Mouse (Mus musculus): Measurements from ENCODE around the gene Olfr834.

Gene Olfr834

GRCm38 (mm10) chr9:18987690-18988089 is at the start of gene Olfr834:
Olfr834 (plus strand) TSS chr9:18987990.
- no peak for DNase-seq (ENCODE audit: low read depth in 1 of 2, low spot score in 2 of 2)

DNA sequence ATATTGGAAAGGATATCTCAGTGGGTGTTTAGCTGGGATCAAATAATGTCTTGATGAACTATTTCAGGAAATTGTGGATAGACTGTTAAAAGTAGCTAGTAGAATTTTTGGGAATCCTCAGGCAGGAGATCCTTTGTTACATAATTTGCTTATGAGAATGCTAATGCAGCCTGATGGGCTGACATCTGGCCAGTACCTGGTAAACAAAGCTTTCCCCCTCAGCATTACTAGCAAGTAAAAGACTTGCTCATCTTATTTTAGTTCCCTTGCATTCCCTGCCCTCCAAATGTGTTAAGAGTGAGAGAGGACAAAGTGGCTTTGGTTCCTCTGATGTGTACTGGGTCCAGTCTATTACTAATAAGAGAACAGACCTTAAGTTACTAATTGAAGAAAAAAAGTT is 25.8 kb upstream of the Olfr834 start:
- DNase-seq (ENCODE audit: low read depth in 1 of 2, low spot score in 2 of 2), result no peak

DNA sequence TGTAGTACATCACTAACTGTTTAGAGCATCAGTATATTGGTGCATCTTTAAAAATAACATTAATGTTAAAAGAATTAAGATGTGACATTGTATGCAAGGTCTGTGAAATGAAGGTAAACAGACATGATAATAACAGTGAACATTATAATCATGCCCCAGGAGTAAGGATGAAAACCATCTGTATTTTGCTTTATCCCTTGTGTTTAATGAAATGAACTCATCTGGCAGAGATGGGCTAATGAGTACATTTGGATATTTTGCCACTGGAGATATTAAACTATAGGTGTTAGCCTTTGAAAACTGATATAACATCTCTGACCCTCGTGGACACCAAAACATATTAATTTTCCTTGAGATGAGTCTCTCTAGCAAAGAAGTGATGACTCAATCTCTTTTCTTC is 44.6 kb downstream of the Olfr834 start, which contains the start of gene Olfr835:
Gene Olfr835, plus strand, starts transcription at position 301 of the 400 bp plus-strand sequence.
- no peak for DNase-seq (ENCODE audit: low read depth in 1 of 2, low spot score in 2 of 2)

Data from monocyte, adult 2 months (primary cell).